Mouse (Mus musculus): ENCODE data around the gene Dzip1. TPM values are rescaled to one million over a fixed set of nuclear protein-coding genes. Genes with fewer than 3 reads are reported as not detected.

The Dzip1 gene
- polyA plus RNA-seq, 1 experiment from 2014 or later = 10.9 TPM

Other genes starting within 250 kb of the Dzip1 start
- 2.2 and 2.3 TPM in 2 replicates for gene Abcc4, start 219.2 kb downstream of the Dzip1 start, polyA plus RNA-seq (2015; fragmentation: Nextera tagmentation; extraction: Ambion mirVana)
- gene Cldn10, start 137.6 kb downstream of the Dzip1 start, polyA plus RNA-seq (2015; fragmentation: Nextera tagmentation; extraction: Ambion mirVana) = 19.7 and 39.7 TPM in 2 replicates
- gene Dnajc3, start 12.5 kb upstream of the Dzip1 start, polyA plus RNA-seq (2015; fragmentation: Nextera tagmentation; extraction: Ambion mirVana) = 48.4 and 57.0 TPM in 2 replicates
- 7.9 TPM in 2 replicates for gene Uggt2, start 174.0 kb upstream of the Dzip1 start, polyA plus RNA-seq (2015; fragmentation: Nextera tagmentation; extraction: Ambion mirVana)
- gene Hs6st3, start 212.9 kb upstream of the Dzip1 start, polyA plus RNA-seq (2015; fragmentation: Nextera tagmentation; extraction: Ambion mirVana) = 0.14 TPM in 1 of 2 replicates, not detected in the other

All from intestine, embryonic 15.5 days (tissue).